Mouse (Mus musculus): ENCODE measurements around the gene Ush2a. TPM values are rescaled to one million over a fixed set of nuclear protein-coding genes. Genes with fewer than 3 reads are reported as not detected.
A peak's percentile ranks its signal among the peaks of the same experiment; 100 is the strongest.

The Ush2a gene
- polyA plus RNA-seq, 1 experiment from 2014 or later, result 0.10 TPM

- H3K27ac ChIP-seq (ENCODE audit: low read depth, low read length), result no peak overlapping the region
- WGBS, result 81% methylated on average over 9 of the region's 9 CpGs
- H3K27me3 ChIP-seq (replicated peaks; ENCODE audit: control insufficient read depth, insufficient read depth, low read length), result no peaks in the 10 kb centered on the region
- H3K36me3 ChIP-seq (ENCODE audit: control insufficient read depth, insufficient read depth, low read length), result no peaks in the 10 kb centered on the region
- no peak overlapping the region for H3K4me3 ChIP-seq (ENCODE audit: low read depth, low read length)
- H3K9ac ChIP-seq (ENCODE audit: low read depth, low read length), result no peak overlapping the region
- H3K9me3 ChIP-seq (ENCODE audit: control insufficient read depth, low read length), result no peaks in the 10 kb centered on the region
- no peak for ATAC-seq (replicated peaks; ENCODE audit: low FRiP score)
- H3K4me1 ChIP-seq (replicated peaks; ENCODE audit: control insufficient read depth, insufficient read depth, low read length), result no peaks in the 10 kb centered on the region
- H3K4me2 ChIP-seq, result no peak overlapping the region
- DNase-seq (ENCODE audit: low spot score), result no peak
Observed at GRCm38 (mm10) chr1:188810631-188811030, 548.8 kb downstream of the Ush2a start.

- Histone ChIP-seq H3K36me3 (ENCODE audit: control insufficient read depth, insufficient read depth, low read length) (no peaks in the 10 kb centered on the region), H3K4me3 (ENCODE audit: low read depth, low read length) (no peak overlapping the region), H3K9ac (ENCODE audit: low read depth, low read length) (no peak overlapping the region), H3K4me2 (no peak overlapping the region), H3K27me3 (replicated peaks; ENCODE audit: control insufficient read depth, insufficient read depth, low read length) (no peaks in the 10 kb centered on the region), H3K4me1 (replicated peaks; ENCODE audit: control insufficient read depth, insufficient read depth, low read length) (no peaks in the 10 kb centered on the region), H3K9me3 (ENCODE audit: control insufficient read depth, low read length) (no peaks in the 10 kb centered on the region), H3K27ac (ENCODE audit: low read depth, low read length) (no peak overlapping the region)
- ATAC-seq (replicated peaks; ENCODE audit: low FRiP score) (no peak), DNase-seq (ENCODE audit: low spot score) (no peak)
- WGBS, result 82% methylated on average over 7 of the region's 7 CpGs
Observed at GRCm38 (mm10) chr1:188815072-188815471, 553.2 kb downstream of the Ush2a start.

- peak; percentile 62 for ATAC-seq (replicated peaks; ENCODE audit: low FRiP score)
Observed at GRCm38 (mm10) chr1:188824195-188824594, 562.4 kb downstream of the Ush2a start.

GRCm38 (mm10) chr1:188824878-188825532 lies 563.2 kb downstream of the Ush2a start:
- Histone ChIP-seq H3K27me3 (replicated peaks; ENCODE audit: control insufficient read depth, insufficient read depth, low read length) (no peaks in the 10 kb centered on the region), H3K36me3 (ENCODE audit: control insufficient read depth, insufficient read depth, low read length) (no peaks in the 10 kb centered on the region), H3K4me1 (replicated peaks; ENCODE audit: control insufficient read depth, insufficient read depth, low read length) (peaks cover 2% of the 10 kb centered on the region; the same call in 1 of the 2 replicates), H3K9me3 (ENCODE audit: control insufficient read depth, low read length) (no peaks in the 10 kb centered on the region), H3K9ac (ENCODE audit: low read depth, low read length) (no peak overlapping the region), H3K27ac (ENCODE audit: low read depth, low read length) (no peak overlapping the region), H3K4me3 (ENCODE audit: low read depth, low read length) (no peak overlapping the region), H3K4me2 (no peak overlapping the region)
- WGBS, result 52% methylated on average over 8 of the region's 8 CpGs
- DNase-seq (ENCODE audit: low spot score) (no peak), ATAC-seq (replicated peaks; ENCODE audit: low FRiP score) (no peak)

More at GRCm38 (mm10) chr1:188824195-188824594, 562.4 kb downstream of the Ush2a start:
- Histone ChIP-seq H3K4me2 (no peak overlapping the region), H3K27ac (ENCODE audit: low read depth, low read length) (no peak overlapping the region), H3K27me3 (replicated peaks; ENCODE audit: control insufficient read depth, insufficient read depth, low read length) (no peaks in the 10 kb centered on the region), H3K9ac (ENCODE audit: low read depth, low read length) (no peak overlapping the region), H3K4me1 (replicated peaks; ENCODE audit: control insufficient read depth, insufficient read depth, low read length) (no peaks in the 10 kb centered on the region), H3K9me3 (ENCODE audit: control insufficient read depth, low read length) (no peaks in the 10 kb centered on the region), H3K36me3 (ENCODE audit: control insufficient read depth, insufficient read depth, low read length) (no peaks in the 10 kb centered on the region), H3K4me3 (ENCODE audit: low read depth, low read length) (no peak overlapping the region)
- DNase-seq (ENCODE audit: low spot score), result no peak
- WGBS, result 59% methylated on average over 2 of the region's 2 CpGs

- Histone ChIP-seq H3K9me3 (ENCODE audit: control insufficient read depth, low read length) (no peaks in the 10 kb centered on the region), H3K4me3 (ENCODE audit: low read depth, low read length) (no peak overlapping the region), H3K9ac (ENCODE audit: low read depth, low read length) (no peak overlapping the region), H3K27ac (ENCODE audit: low read depth, low read length) (peak overlapping the region; percentile 47), H3K4me1 (replicated peaks; ENCODE audit: control insufficient read depth, insufficient read depth, low read length) (peaks cover 10% of the 10 kb centered on the region), H3K27me3 (replicated peaks; ENCODE audit: control insufficient read depth, insufficient read depth, low read length) (no peaks in the 10 kb centered on the region), H3K36me3 (ENCODE audit: control insufficient read depth, insufficient read depth, low read length) (no peaks in the 10 kb centered on the region), H3K4me2 (no peak overlapping the region; the same call in 1 of the 2 replicates)
- DNase-seq (ENCODE audit: low spot score) (peak; percentile 38), ATAC-seq (replicated peaks; ENCODE audit: low FRiP score) (peak; percentile 88)
- WGBS, result 36% methylated on average over 11 of the region's 11 CpGs
Observed at GRCm38 (mm10) chr1:188830527-188831407, 568.9 kb downstream of the Ush2a start.

- Histone ChIP-seq H3K4me3 (ENCODE audit: low read depth, low read length) (no peak overlapping the region), H3K9ac (ENCODE audit: low read depth, low read length) (no peak overlapping the region), H3K9me3 (ENCODE audit: control insufficient read depth, low read length) (no peaks in the 10 kb centered on the region), H3K4me1 (replicated peaks; ENCODE audit: control insufficient read depth, insufficient read depth, low read length) (peaks cover 10% of the 10 kb centered on the region), H3K27ac (ENCODE audit: low read depth, low read length) (no peak overlapping the region), H3K36me3 (ENCODE audit: control insufficient read depth, insufficient read depth, low read length) (no peaks in the 10 kb centered on the region), H3K27me3 (replicated peaks; ENCODE audit: control insufficient read depth, insufficient read depth, low read length) (no peaks in the 10 kb centered on the region), H3K4me2 (no peak overlapping the region)
- DNase-seq (ENCODE audit: low spot score) (no peak), ATAC-seq (replicated peaks; ENCODE audit: low FRiP score) (no peak)
- 75% methylated on average over 9 of the region's 9 CpGs for WGBS
Observed at GRCm38 (mm10) chr1:188833906-188834305, 572.1 kb downstream of the Ush2a start.

GRCm38 (mm10) chr1:188834770-188835169 lies 572.9 kb downstream of the Ush2a start:
- no peak overlapping the region for H3K9ac ChIP-seq (ENCODE audit: low read depth, low read length)
- H3K27ac ChIP-seq (ENCODE audit: low read depth, low read length), result no peak overlapping the region
- ATAC-seq (replicated peaks; ENCODE audit: low FRiP score) (no peak), DNase-seq (ENCODE audit: low spot score) (no peak)
- H3K27me3 ChIP-seq (replicated peaks; ENCODE audit: control insufficient read depth, insufficient read depth, low read length), result no peaks in the 10 kb centered on the region
- H3K4me1 ChIP-seq (replicated peaks; ENCODE audit: control insufficient read depth, insufficient read depth, low read length), result peaks cover 10% of the 10 kb centered on the region
- no peaks in the 10 kb centered on the region for H3K9me3 ChIP-seq (ENCODE audit: control insufficient read depth, low read length)
- no peak overlapping the region for H3K4me3 ChIP-seq (ENCODE audit: low read depth, low read length)
- H3K4me2 ChIP-seq, result no peak overlapping the region
- WGBS, result 70% methylated on average over 3 of the region's 3 CpGs
- H3K36me3 ChIP-seq (ENCODE audit: control insufficient read depth, insufficient read depth, low read length), result no peaks in the 10 kb centered on the region

GRCm38 (mm10) chr1:188837613-188838295 lies 575.9 kb downstream of the Ush2a start:
- Histone ChIP-seq H3K4me1 (replicated peaks; ENCODE audit: control insufficient read depth, insufficient read depth, low read length) (no peaks in the 10 kb centered on the region), H3K27me3 (replicated peaks; ENCODE audit: control insufficient read depth, insufficient read depth, low read length) (no peaks in the 10 kb centered on the region), H3K4me3 (ENCODE audit: low read depth, low read length) (no peak overlapping the region), H3K9me3 (ENCODE audit: control insufficient read depth, low read length) (no peaks in the 10 kb centered on the region), H3K36me3 (ENCODE audit: control insufficient read depth, insufficient read depth, low read length) (no peaks in the 10 kb centered on the region), H3K9ac (ENCODE audit: low read depth, low read length) (no peak overlapping the region), H3K4me2 (no peak overlapping the region), H3K27ac (ENCODE audit: low read depth, low read length) (no peak overlapping the region)
- 69% methylated on average over 5 of the region's 5 CpGs for WGBS
- no peak for DNase-seq (ENCODE audit: low spot score)
- peak; percentile 30; the same call in 1 of the 2 replicates for ATAC-seq (replicated peaks; ENCODE audit: low FRiP score)

Measured in liver, embryonic 11.5 days (tissue).